Comparison of ENCODE assay signal across 18 mouse cellular contexts in genomic region chr12:108259322-108260049, GRCm38 (mm10). TPM values are rescaled to one million over a fixed set of nuclear protein-coding genes. Genes with fewer than 3 reads are reported as not detected.
DNase-seq lines count a peak whose midpoint lies in the region; ATAC-seq and TF ChIP-seq lines count a peak whose summit lies in the region.
"Had no signal": no experiment of that assay in that cellular context is flagged by ENCODE, and none has a peak within 500 bp of the region (broad histone marks: within the 10 kb centered on the region; RNA-seq: fewer than 3 reads in every experiment).

No protein-coding gene starts in this region.

- peaks cover 75% of the 10 kb centered on the region for H3K4me1 ChIP-seq in cerebellum, adult 2 months (ENCODE audit: control insufficient read depth, insufficient read depth, low read length)
- peaks cover 96% of the 10 kb centered on the region for H3K4me1 ChIP-seq in hindbrain, embryonic 10.5 days (replicated peaks)
- H3K4me1 ChIP-seq in hindbrain, embryonic 16.5 days (ENCODE audit: control insufficient read depth, insufficient read depth, low read depth, low read length): peaks cover 49% of the 10 kb centered on the region
- H3K4me1 ChIP-seq in ES-E14 (ENCODE audit: control insufficient read depth in 2 of 2, insufficient read depth in 2 of 2, low read length in 2 of 2, poor library complexity in 1 of 2): peaks cover 0 to 21% of the 10 kb centered on the region in 2 experiments; a peak in 2 of 4 replicates
- peaks cover 90% of the 10 kb centered on the region for H3K4me1 ChIP-seq in hindbrain, embryonic 13.5 days (replicated peaks)

- no peak overlapping the region for H3K4me2 ChIP-seq in hindbrain, embryonic 16.5 days (ENCODE audit: low read length)
- no peak overlapping the region for H3K4me2 ChIP-seq in hindbrain, embryonic 13.5 days
- H3K4me2 ChIP-seq: limb, embryonic 15.5 days had no signal

- H3K36me3 ChIP-seq in hindbrain, embryonic 10.5 days: no peaks in the 10 kb centered on the region
- H3K36me3 ChIP-seq in hindbrain, embryonic 16.5 days (ENCODE audit: control insufficient read depth, insufficient read depth, low read length): no peaks in the 10 kb centered on the region
- no peaks in the 10 kb centered on the region for H3K36me3 ChIP-seq in ES-E14 (ENCODE audit: control insufficient read depth, insufficient read depth, low read length, poor library complexity, severe bottlenecking)
- H3K36me3 ChIP-seq in hindbrain, embryonic 13.5 days: no peaks in the 10 kb centered on the region
- H3K36me3 ChIP-seq: limb, embryonic 15.5 days had no signal

- in situ Hi-C loops in ES-E14 (cut with MboI; ENCODE audit: low sequenced_read_pairs in 2 of 2, unreplicated experiment in 2 of 2): no loop called here

- H3K4me3 ChIP-seq in cerebellum, adult 2 months (replicated peaks; ENCODE audit: insufficient read depth, low read depth, low read length): no peak overlapping the region
- no peak overlapping the region for H3K4me3 ChIP-seq in hindbrain, embryonic 10.5 days
- no peak overlapping the region for H3K4me3 ChIP-seq in hindbrain, embryonic 16.5 days (ENCODE audit: low read length)
- H3K4me3 ChIP-seq in ES-E14 (ENCODE audit: insufficient read depth in 1 of 2, low read depth in 1 of 2, low read length in 2 of 2, poor library complexity in 1 of 2, severe bottlenecking in 1 of 2): no peak overlapping the region
- no peak overlapping the region for H3K4me3 ChIP-seq in hindbrain, embryonic 13.5 days
- H3K4me3 ChIP-seq: erythroblast, embryonic 14.5 days; limb, embryonic 15.5 days had no signal

- no peak overlapping the region for H3K9ac ChIP-seq in hindbrain, embryonic 16.5 days (ENCODE audit: low read depth, low read length)
- 0 out of 2 replicates have a peak overlapping the region, but pooled peaks have one; percentile 5 for H3K9ac ChIP-seq in ES-E14 (ENCODE audit: insufficient read depth, low read depth, low read length, poor library complexity, severe bottlenecking)
- H3K9ac ChIP-seq in hindbrain, embryonic 13.5 days: no peak overlapping the region; the same call in 1 of the 2 replicates
- H3K9ac ChIP-seq: limb, embryonic 15.5 days had no signal

- DNase-seq in cerebellum, adult 2 months: no peak
- no peak for DNase-seq in cerebellum, adult 8-10 months
- DNase-seq in hindbrain, embryonic 10.5 days (ENCODE audit: low spot score): no peak
- DNase-seq in ES-E14 (ENCODE audit: low read depth, low spot score): no peak
- no peak for DNase-seq in c-Kit-positive CD71-positive TER-119-positive erythroid progenitor cells, embryonic 14.5 days (ENCODE audit: low spot score)
- no peak for DNase-seq in B cell, adult 2 months
- DNase-seq: heart, adult 18-20 months; heart, postnatal 14 days; kidney, postnatal 10 days; lung, adult 18-20 months; lung, postnatal 4 days; right cerebral cortex, postnatal 25 days had no signal

- ATAC-seq in hindbrain, embryonic 16.5 days: no peak
- ATAC-seq in hindbrain, embryonic 13.5 days (ENCODE audit: low FRiP score): no peak
- ATAC-seq: intestine, embryonic 16.5 days had no signal

- TF ChIP-seq CTCF in cerebellum, adult 2 months (IDR thresholded peaks at IDR 0.05; ENCODE audit: borderline replicate concordance, insufficient read depth, low read depth, low read length): no peak

- WGBS in cerebellum, adult 2 months: 30% methylated on average over 24 of the region's 24 CpGs
- 82% methylated on average over 24 of the region's 24 CpGs for WGBS in hindbrain, embryonic 10.5 days
- 68% methylated on average over 24 of the region's 24 CpGs for WGBS in hindbrain, embryonic 16.5 days
- WGBS in hindbrain, embryonic 13.5 days: 71% methylated on average over 24 of the region's 24 CpGs

- H3K27me3 ChIP-seq in cerebellum, adult 2 months (ENCODE audit: control insufficient read depth, insufficient read depth, low read length): no peaks in the 10 kb centered on the region
- H3K27me3 ChIP-seq in hindbrain, embryonic 10.5 days (ENCODE audit: insufficient read depth, poor library complexity, severe bottlenecking): no peaks in the 10 kb centered on the region
- H3K27me3 ChIP-seq in hindbrain, embryonic 16.5 days (replicated peaks; ENCODE audit: control insufficient read depth, insufficient read depth, low read length): no peaks in the 10 kb centered on the region
- no peaks in the 10 kb centered on the region for H3K27me3 ChIP-seq in hindbrain, embryonic 13.5 days
- H3K27me3 ChIP-seq: limb, embryonic 15.5 days had no signal

- TF ChIP-seq POLR2A in cerebellum, adult 2 months (IDR thresholded peaks at IDR 0.05; ENCODE audit: borderline replicate concordance, insufficient read depth, low read length): no peak

- H3K9me3 ChIP-seq in hindbrain, embryonic 10.5 days: no peaks in the 10 kb centered on the region
- H3K9me3 ChIP-seq in hindbrain, embryonic 16.5 days (ENCODE audit: control insufficient read depth, low read length): no peaks in the 10 kb centered on the region
- H3K9me3 ChIP-seq in ES-E14 (ENCODE audit: control insufficient read depth, insufficient read depth, low read depth, low read length): no peaks in the 10 kb centered on the region
- no peaks in the 10 kb centered on the region for H3K9me3 ChIP-seq in hindbrain, embryonic 13.5 days
- H3K9me3 ChIP-seq: limb, embryonic 15.5 days had no signal

- peak overlapping the region; percentile 1 for H3K27ac ChIP-seq in cerebellum, adult 2 months (ENCODE audit: insufficient read depth, low read length)
- peak overlapping the region; percentile 60 for H3K27ac ChIP-seq in hindbrain, embryonic 10.5 days
- H3K27ac ChIP-seq in hindbrain, embryonic 16.5 days (ENCODE audit: low read depth, low read length): no peak overlapping the region
- H3K27ac ChIP-seq in ES-E14 (ENCODE audit: insufficient read depth, low read depth, low read length, poor library complexity, severe bottlenecking): no peak overlapping the region
- peak overlapping the region; percentile 66 for H3K27ac ChIP-seq in hindbrain, embryonic 13.5 days
- H3K27ac ChIP-seq: limb, embryonic 15.5 days had no signal

TF ChIP-seq in ES-E14, 5 proteins besides CTCF, POLR2A, EP300 and RAD21:
- TF ChIP-seq HCFC1 (IDR thresholded peaks at IDR 0.05; ENCODE audit: borderline replicate concordance, insufficient read depth, low read length) (no peak), ZC3H11A (IDR thresholded peaks at IDR 0.05; ENCODE audit: borderline replicate concordance, low read depth, low read length) (no peak), CHD2 (IDR thresholded peaks at IDR 0.05; ENCODE audit: low read depth, low read length) (no peak), MAFK (IDR thresholded peaks at IDR 0.05; ENCODE audit: insufficient read depth, low read depth, low read length) (no peak), ZNF384 (IDR thresholded peaks at IDR 0.05; ENCODE audit: low read depth, low read length) (no peak)

RNA-seq across cellular contexts. Expression of gene Ccdc85c, which starts 15.7 kb away (rescaled TPM):
- polyA plus RNA-seq in cerebellum, adult 2 months (2012; rRNA removed): 75.0 and 78.6 TPM in 2 replicates
- polyA plus RNA-seq in hindbrain, embryonic 10.5 days (2016; fragmentation: Nextera tagmentation; extraction: Ambion mirVana): 14.3 and 16.0 TPM in 2 replicates
- polyA plus RNA-seq in hindbrain, embryonic 16.5 days (2015; fragmentation: Nextera tagmentation; extraction: Ambion mirVana): 7.5 and 10.2 TPM in 2 replicates
- 21.9 and 24.4 TPM in 2 replicates for total RNA-seq in ES-E14 (2012; rRNA removed)
- 17.3 and 17.7 TPM in 2 replicates for polyA plus RNA-seq in hindbrain, embryonic 13.5 days (2015; fragmentation: Nextera tagmentation; extraction: Ambion mirVana)
- total RNA-seq: monocyte, adult 5-6 weeks had no signal

RNA-seq across cellular contexts. Expression of gene Hhipl1, which starts 46.6 kb away (rescaled TPM):
- 4.4 and 4.8 TPM in 2 replicates for polyA plus RNA-seq in cerebellum, adult 2 months (2012; rRNA removed)
- 3.0 and 3.2 TPM in 2 replicates for polyA plus RNA-seq in hindbrain, embryonic 10.5 days (2016; fragmentation: Nextera tagmentation; extraction: Ambion mirVana)
- 2.6 and 2.9 TPM in 2 replicates for polyA plus RNA-seq in hindbrain, embryonic 16.5 days (2015; fragmentation: Nextera tagmentation; extraction: Ambion mirVana)
- total RNA-seq in ES-E14 (2012; rRNA removed): 0.53 and 1.0 TPM in 2 replicates
- 1.5 and 1.6 TPM in 2 replicates for polyA plus RNA-seq in hindbrain, embryonic 13.5 days (2015; fragmentation: Nextera tagmentation; extraction: Ambion mirVana)
- total RNA-seq: monocyte, adult 5-6 weeks had no signal
- polyA plus RNA-seq: erythroblast, embryonic 14.5 days had no signal

Comparison
In these comparisons a context has a peak if more than half of its experiments do, and no peak if none do; other contexts are left out.
1. H3K27ac ChIP-seq: peak in cerebellum, adult 2 months (single experiment), hindbrain, embryonic 10.5 days (single experiment) and hindbrain, embryonic 13.5 days (single experiment); none in hindbrain, embryonic 16.5 days (single experiment) and ES-E14 (single experiment).